Mouse (Mus musculus) stomach, postnatal 0 days (tissue): ENCODE measurements around the gene Psmb2. TPM values are rescaled to one million over a fixed set of nuclear protein-coding genes. Genes with fewer than 3 reads are reported as not detected.

ENCODE experiments used
- ATAC-seq: fragments of 200-750 bp; cut with Nextera tagmentation; 2 replicates; pipeline ENCODE4 v1.8.0; 2017; ENCODE audit not compliant: low FRiP score, low TSS enrichment
- DNase-seq: peaks from one replicate; pipeline ENCODE4 v3.0.0-alpha.2; 2016; ENCODE audit warnings: low spot score
- H3K27ac ChIP-seq: fragments of 300-500 bp; sonication (generic); replicated peaks from 2 replicates; pipeline ENCODE4 v1.5.1; 2014; ENCODE audit warnings: mild to moderate bottlenecking, control low read depth
- H3K27me3 ChIP-seq: fragments of 300-500 bp; sonication (generic); 2 replicates; pipeline ENCODE4 v1.6.1; 2014; ENCODE audit warnings: low read length; ENCODE audit not compliant: control insufficient read depth, insufficient read depth
- H3K36me3 ChIP-seq: fragments of 300-500 bp; sonication (generic); 2 replicates; pipeline ENCODE4 v1.6.1; 2014; ENCODE audit warnings: low read length, mixed read lengths; ENCODE audit not compliant: control insufficient read depth, insufficient read depth
- H3K4me1 ChIP-seq: fragments of 300-500 bp; sonication (generic); replicated peaks from 2 replicates; pipeline ENCODE4 v1.6.1; 2014; ENCODE audit warnings: antibody characterized with exemption; ENCODE audit not compliant: control insufficient read depth, insufficient read depth
- H3K4me2 ChIP-seq: fragments of 300-500 bp; sonication (generic); replicated peaks from 2 replicates; pipeline ENCODE4 v1.6.1; 2014; ENCODE audit warnings: low read depth, mild to moderate bottlenecking, control low read depth, moderate library complexity
- H3K4me3 ChIP-seq: fragments of 300-500 bp; sonication (generic); 2 replicates; pipeline ENCODE4 v1.5.1; 2014; ENCODE audit warnings: low read depth, low read length, control low read depth
- H3K9ac ChIP-seq: fragments of 300-500 bp; sonication (generic); 2 replicates; pipeline ENCODE4 v1.6.1; 2014; ENCODE audit warnings: mild to moderate bottlenecking, low read length, control low read depth, mixed read lengths
- H3K9me3 ChIP-seq: fragments of 300-500 bp; sonication (generic); 2 replicates; pipeline ENCODE4 v1.6.1; 2016; ENCODE audit warnings: low read length; ENCODE audit not compliant: control insufficient read depth
- CTCF ChIP-seq: IDR thresholded peaks from 2 replicates; pipeline ENCODE4 v1.5.1; 2016; ENCODE audit warnings: antibody characterized with exemption, low read depth, mild to moderate bottlenecking, moderate library complexity
- EP300 ChIP-seq: optimal IDR thresholded peaks from 2 replicates; pipeline ENCODE3; 2016; ENCODE audit warnings: antibody characterized with exemption
- WGBS: fragments of 180-500 bp; shearing (Covaris S2); extraction: QIAGEN DNeasy Blood & Tissue Kit; methylation state at CpG from one replicate; pipeline ENCODE4 v1.1.7; 2014; 5-methylcytosine and 5-hydroxymethylcytosine counted together
- polyA plus RNA-seq: library from polyadenylated mRNA; unstranded; fragments of >200 nt; fragmentation: Nextera tagmentation; extraction: Ambion mirVana; gene quantifications from 2 replicates; pipeline ENCODE4 v1.2.1, GENCODE M21; 2015

Gene Psmb2
- polyA plus RNA-seq, 1 experiment from 2014 or later, result 389 TPM

DNA sequence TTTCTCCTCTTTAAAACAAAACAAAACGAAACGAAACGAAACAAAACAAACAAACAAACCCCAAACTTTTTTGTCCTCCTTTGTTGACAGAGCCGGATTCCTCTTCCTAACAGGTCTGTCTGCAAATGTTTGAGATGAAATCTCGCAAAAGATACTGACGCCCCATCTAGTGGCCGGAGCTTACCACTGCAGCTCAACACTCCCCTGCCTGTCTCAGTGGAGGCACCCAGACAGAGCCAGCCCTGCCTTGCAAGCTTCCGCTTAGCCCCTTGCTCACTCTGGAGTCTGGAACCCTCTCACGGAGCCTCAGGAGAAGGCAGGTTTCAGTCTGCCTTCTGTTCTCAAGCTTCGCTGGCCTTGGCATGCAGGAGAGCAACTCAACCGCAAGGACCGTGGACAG is 64.0 kb downstream of the Psmb2 start:
- DNase-seq, result peak; percentile 77
- H3K9ac ChIP-seq, result no peak overlapping the region
- WGBS, result 6% methylated on average over 12 of the region's 12 CpGs
- TF ChIP-seq CTCF (peak; percentile 94), EP300 (no peak)
- no peak overlapping the region for H3K4me3 ChIP-seq
- peaks cover 11% of the 10 kb centered on the region for H3K36me3 ChIP-seq
- no peaks in the 10 kb centered on the region for H3K4me1 ChIP-seq
- H3K27ac ChIP-seq, result no peak overlapping the region
- no peaks in the 10 kb centered on the region for H3K27me3 ChIP-seq
- ATAC-seq, result 0 out of 2 replicates have a peak, but pooled peaks have one; percentile 43
- H3K4me2 ChIP-seq, result no peak overlapping the region
- H3K9me3 ChIP-seq, result no peaks in the 10 kb centered on the region

DNA sequence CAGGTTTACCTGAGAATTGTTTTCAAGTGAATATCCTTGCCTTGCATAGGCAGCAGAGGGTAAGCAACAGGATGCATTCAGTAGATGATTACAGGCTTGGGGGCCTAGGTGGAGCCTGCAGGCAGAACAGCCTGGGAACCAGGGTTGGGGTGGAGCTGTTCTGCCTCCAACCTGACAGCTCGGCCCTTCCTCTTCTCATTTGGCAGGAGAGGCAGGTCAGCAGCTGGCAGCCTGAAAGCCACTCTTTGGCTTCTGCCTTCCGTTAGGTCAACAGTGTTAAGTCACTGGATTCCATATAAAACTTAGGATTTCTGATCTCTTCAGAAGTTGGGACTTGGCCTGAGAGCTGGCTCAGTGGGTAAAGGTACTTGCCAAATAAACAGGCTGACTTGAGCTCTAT is 65.5 kb downstream of the Psmb2 start:
- no peak overlapping the region for H3K4me2 ChIP-seq
- no peak overlapping the region for H3K27ac ChIP-seq
- ATAC-seq (no peak), DNase-seq (no peak)
- no peak overlapping the region for H3K4me3 ChIP-seq
- H3K36me3 ChIP-seq, result peaks cover 11% of the 10 kb centered on the region
- H3K4me1 ChIP-seq, result no peaks in the 10 kb centered on the region
- 58% methylated on average over 2 of the region's 2 CpGs for WGBS
- H3K27me3 ChIP-seq, result no peaks in the 10 kb centered on the region
- H3K9me3 ChIP-seq, result no peaks in the 10 kb centered on the region
- TF ChIP-seq EP300 (no peak), CTCF (no peak)
- no peak overlapping the region for H3K9ac ChIP-seq

DNA sequence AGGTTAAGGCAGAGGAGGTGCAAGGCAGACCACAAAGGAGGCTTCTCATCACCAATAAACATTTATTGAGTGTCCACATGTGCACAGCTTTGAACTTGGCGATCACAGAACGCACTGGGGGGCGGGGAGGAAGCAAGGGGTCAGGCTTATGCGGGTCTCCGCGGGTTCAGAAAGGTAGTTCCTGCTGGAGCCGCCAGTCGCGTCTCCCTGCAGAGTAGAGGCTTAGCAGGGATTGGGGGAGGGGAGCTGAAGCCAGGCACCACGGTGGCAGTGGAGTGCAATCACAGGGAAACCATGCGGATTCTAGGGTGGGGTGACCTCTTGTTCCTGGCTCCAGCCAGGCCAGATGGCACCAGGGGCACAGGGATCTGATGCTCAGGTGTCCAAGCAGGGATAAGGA is 66.3 kb downstream of the Psmb2 start:
- Histone ChIP-seq H3K36me3 (peaks cover 15% of the 10 kb centered on the region), H3K27me3 (no peaks in the 10 kb centered on the region), H3K27ac (no peak overlapping the region), H3K4me3 (no peak overlapping the region), H3K9me3 (no peaks in the 10 kb centered on the region), H3K4me2 (no peak overlapping the region), H3K4me1 (no peaks in the 10 kb centered on the region), H3K9ac (no peak overlapping the region)
- TF ChIP-seq CTCF, result no peak
- TF ChIP-seq EP300, result no peak
- DNase-seq, result no peak
- no peak for ATAC-seq
- WGBS, result 35% methylated on average over 11 of the region's 11 CpGs

DNA sequence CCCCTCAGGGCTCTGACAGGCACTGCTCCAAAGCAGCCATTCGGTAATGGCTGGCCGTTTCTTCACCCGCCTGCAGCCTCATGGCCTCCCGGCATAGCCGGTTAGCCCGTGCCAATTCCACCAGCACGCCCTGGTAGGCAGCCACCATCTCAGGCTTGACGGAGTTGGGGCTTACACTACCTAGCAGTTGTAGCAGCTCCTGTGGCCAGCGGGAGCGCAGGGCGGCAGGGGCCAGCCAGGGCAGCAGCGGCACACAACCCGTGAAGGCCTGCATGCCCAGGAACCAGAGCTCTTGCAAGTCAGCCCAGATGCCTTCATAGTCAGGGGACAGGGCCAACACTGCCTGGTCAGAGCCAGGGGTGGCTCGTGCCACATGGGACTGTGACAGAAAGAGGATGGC is 67.4 kb downstream of the Psmb2 start:
- ATAC-seq (no peak), DNase-seq (no peak)
- no peak overlapping the region for H3K4me3 ChIP-seq
- TF ChIP-seq CTCF (no peak), EP300 (no peak)
- H3K27ac ChIP-seq, result no peak overlapping the region
- H3K27me3 ChIP-seq, result no peaks in the 10 kb centered on the region
- no peak overlapping the region; the same call in 1 of the 2 replicates for H3K9ac ChIP-seq
- WGBS, result 94% methylated on average over 14 of the region's 14 CpGs
- no peaks in the 10 kb centered on the region for H3K4me1 ChIP-seq
- peaks cover 18% of the 10 kb centered on the region for H3K36me3 ChIP-seq
- H3K9me3 ChIP-seq, result no peaks in the 10 kb centered on the region
- H3K4me2 ChIP-seq, result no peak overlapping the region

DNA sequence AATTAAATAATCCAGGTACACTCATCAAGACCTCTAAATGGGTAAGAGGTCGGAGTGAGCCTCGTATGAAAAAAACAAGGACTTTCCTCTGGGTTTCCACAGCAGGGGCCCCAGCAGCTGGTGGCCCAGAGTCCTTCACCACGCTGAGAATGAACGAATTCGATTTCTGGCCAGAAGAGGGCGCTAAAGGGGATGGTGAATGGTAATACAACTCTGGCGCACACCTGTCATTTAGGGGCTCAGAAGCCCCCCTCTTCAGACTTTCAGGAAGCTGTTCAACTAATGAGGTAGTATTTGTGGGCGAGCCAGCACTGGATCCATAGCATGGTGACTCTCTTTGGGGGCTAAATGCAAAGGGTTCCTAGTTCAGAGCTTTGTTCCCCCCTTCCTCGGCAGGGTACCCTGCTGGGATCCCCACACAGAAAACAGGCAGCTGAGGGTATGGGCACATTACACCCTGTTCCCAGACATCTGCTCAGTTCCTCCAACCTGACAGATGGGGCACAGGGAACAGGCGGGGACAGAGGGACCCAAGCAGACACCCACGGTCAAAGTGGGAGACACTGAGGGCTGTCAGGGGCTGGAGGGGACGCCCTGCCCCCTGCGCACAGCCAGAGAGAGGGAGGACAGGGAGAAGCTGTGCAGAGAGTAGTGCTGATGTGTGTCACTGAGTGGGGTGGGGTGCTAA is 68.2 kb downstream of the Psmb2 start:
- no peaks in the 10 kb centered on the region for H3K27me3 ChIP-seq
- peaks cover 18% of the 10 kb centered on the region for H3K36me3 ChIP-seq
- H3K9ac ChIP-seq, result no peak overlapping the region
- no peak for ATAC-seq
- no peak overlapping the region for H3K27ac ChIP-seq
- H3K4me3 ChIP-seq, result no peak overlapping the region
- no peak overlapping the region for H3K4me2 ChIP-seq
- peak; percentile 66 for DNase-seq
- 46% methylated on average over 13 of the region's 13 CpGs for WGBS
- H3K9me3 ChIP-seq, result no peaks in the 10 kb centered on the region
- TF ChIP-seq EP300 (no peak), CTCF (peak; percentile 76)
- no peaks in the 10 kb centered on the region for H3K4me1 ChIP-seq

DNA sequence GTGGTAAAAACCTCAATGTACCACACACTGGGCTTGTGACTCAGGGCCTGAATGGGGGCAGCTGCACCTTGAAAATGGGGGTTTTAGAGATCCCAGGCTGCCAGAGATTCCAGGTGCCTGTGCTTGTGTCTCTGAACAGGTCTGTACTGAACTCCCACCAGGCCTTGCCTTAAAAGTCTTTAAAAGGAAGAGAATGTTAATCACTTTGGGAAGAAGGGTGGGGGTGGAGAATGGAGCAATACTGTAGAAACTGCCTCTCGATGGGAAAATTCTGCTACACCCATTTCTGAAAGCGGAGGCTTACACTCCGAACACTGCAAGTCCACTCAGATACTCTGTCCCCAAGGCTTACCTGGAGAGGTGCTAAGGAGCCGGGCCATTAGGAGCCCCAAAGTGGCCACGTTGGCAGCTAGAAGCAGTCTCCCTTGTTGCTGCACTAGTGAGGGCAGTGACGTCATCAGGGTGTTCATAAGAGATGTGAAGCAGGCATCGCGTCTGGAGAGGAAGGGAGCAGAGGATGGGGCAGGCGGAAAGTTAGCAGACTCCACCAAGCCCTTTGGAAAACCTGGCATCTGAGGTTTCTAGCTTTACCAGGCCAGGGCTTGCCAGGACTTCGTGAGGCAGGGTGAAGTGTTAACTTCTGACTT is 68.9 kb downstream of the Psmb2 start:
- Histone ChIP-seq H3K27me3 (no peaks in the 10 kb centered on the region), H3K27ac (no peak overlapping the region), H3K4me3 (no peak overlapping the region), H3K4me1 (no peaks in the 10 kb centered on the region), H3K4me2 (no peak overlapping the region), H3K9me3 (no peaks in the 10 kb centered on the region), H3K36me3 (peaks cover 18% of the 10 kb centered on the region), H3K9ac (no peak overlapping the region)
- DNase-seq, result no peak
- 76% methylated on average over 10 of the region's 10 CpGs for WGBS
- no peak for TF ChIP-seq EP300
- no peak for TF ChIP-seq CTCF
- ATAC-seq, result no peak
